Mouse (Mus musculus) forebrain, postnatal 0 days (tissue): ENCODE data around the gene 6430628N08Rik. TPM values are rescaled to one million over a fixed set of nuclear protein-coding genes. Genes with fewer than 3 reads are reported as not detected.

Experiments used
- ATAC-seq: fragments of 200-750 bp; cut with Nextera tagmentation; 2 replicates; pipeline ENCODE4 v1.8.0; 2017; ENCODE audit warnings: mild to moderate bottlenecking, moderate library complexity
- DNase-seq: peaks from one replicate; pipeline ENCODE4 v3.0.0-alpha.2; 2015
- H3K27ac ChIP-seq: fragments of 300-500 bp; sonication (generic); 2 replicates; pipeline ENCODE4 v1.5.1; 2014; ENCODE audit warnings: low read depth, mild to moderate bottlenecking, antibody characterized with exemption, low read length, moderate library complexity, mixed read lengths
- H3K27me3 ChIP-seq: fragments of 300-500 bp; sonication (generic); 2 replicates; pipeline ENCODE4 v1.6.1; 2014; ENCODE audit warnings: mild to moderate bottlenecking, low read length, mixed read lengths; ENCODE audit not compliant: insufficient read depth
- H3K36me3 ChIP-seq: fragments of 300-500 bp; sonication (generic); 2 replicates; pipeline ENCODE4 v1.6.1; 2014; ENCODE audit warnings: mild to moderate bottlenecking, moderate library complexity; ENCODE audit not compliant: insufficient read depth
- H3K4me1 ChIP-seq: fragments of 300-500 bp; sonication (generic); 2 replicates; pipeline ENCODE4 v1.6.1; 2014; ENCODE audit warnings: antibody characterized with exemption; ENCODE audit not compliant: insufficient read depth
- H3K4me2 ChIP-seq: fragments of 300-500 bp; sonication (generic); 2 replicates; pipeline ENCODE4 v1.6.1; 2014; ENCODE audit warnings: low read depth, mild to moderate bottlenecking, moderate library complexity
- H3K4me3 ChIP-seq: fragments of 300-500 bp; sonication (generic); 2 replicates; pipeline ENCODE4 v1.5.1; 2014; ENCODE audit warnings: low read depth, low read length, mixed read lengths
- H3K9ac ChIP-seq: fragments of 300-500 bp; sonication (generic); 2 replicates; pipeline ENCODE4 v1.6.1; 2014; ENCODE audit warnings: mild to moderate bottlenecking
- H3K9me3 ChIP-seq: fragments of 300-500 bp; sonication (generic); 2 replicates; pipeline ENCODE4 v1.6.1; 2016; ENCODE audit warnings: low read length
- CTCF ChIP-seq: sonication (generic); IDR thresholded peaks from 2 replicates; pipeline ENCODE4 v1.5.1; 2016; ENCODE audit warnings: antibody characterized with exemption, control low read depth, low read depth
- WGBS: fragments of 180-500 bp; shearing (Covaris S2); extraction: QIAGEN DNeasy Blood & Tissue Kit; methylation state at CpG from one replicate; pipeline ENCODE4 v1.1.7; 2014; 5-methylcytosine and 5-hydroxymethylcytosine counted together
- polyA plus RNA-seq: library from polyadenylated mRNA; unstranded; fragments of >200 nt; fragmentation: Nextera tagmentation; extraction: Ambion mirVana; gene quantifications from 2 replicates; pipeline ENCODE4 v1.2.1, GENCODE M21; 2015
- total RNA-seq: library from RNA; depleted of rRNA; stranded (reverse); fragments of >200 nt; gene quantifications from 2 replicates; pipeline ENCODE4 v1.2.3, GENCODE M21; 2014

Gene 6430628N08Rik
- total and polyA plus RNA-seq, 2 experiments from 2014 or later = 0.62 to 1.4 TPM

DNA sequence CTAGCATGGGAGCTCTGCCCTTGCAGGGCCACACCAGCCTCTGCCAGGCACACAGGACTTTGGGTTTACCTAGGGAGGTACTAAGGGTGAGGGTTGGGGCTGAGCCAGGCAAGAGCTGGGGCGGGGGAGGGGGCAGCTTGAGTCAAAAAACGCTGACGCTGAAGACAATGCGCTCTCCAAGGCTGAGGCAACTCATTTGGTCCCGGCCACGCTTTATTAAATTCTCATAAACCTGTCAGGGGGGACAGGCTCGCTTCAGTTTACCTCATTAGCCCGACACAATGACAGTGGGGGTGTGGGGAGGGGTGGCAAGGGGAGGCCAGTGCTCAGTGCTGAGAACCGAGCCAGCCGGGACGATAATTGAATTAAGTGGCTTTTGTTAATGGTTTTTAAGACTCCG is 13.9 kb downstream of the 6430628N08Rik start:
- H3K4me2 ChIP-seq = no peak overlapping the region
- DNase-seq = no peak
- H3K9me3 ChIP-seq = no peaks in the 10 kb centered on the region
- no peaks in the 10 kb centered on the region for H3K36me3 ChIP-seq
- H3K27me3 ChIP-seq = peaks cover 39% of the 10 kb centered on the region
- no peak overlapping the region for H3K27ac ChIP-seq
- no peak for ATAC-seq
- H3K4me3 ChIP-seq = no peak overlapping the region
- H3K9ac ChIP-seq = no peak overlapping the region
- H3K4me1 ChIP-seq = no peaks in the 10 kb centered on the region
- TF ChIP-seq CTCF = no peak
- WGBS = 8% methylated on average over 12 of the region's 12 CpGs

DNA sequence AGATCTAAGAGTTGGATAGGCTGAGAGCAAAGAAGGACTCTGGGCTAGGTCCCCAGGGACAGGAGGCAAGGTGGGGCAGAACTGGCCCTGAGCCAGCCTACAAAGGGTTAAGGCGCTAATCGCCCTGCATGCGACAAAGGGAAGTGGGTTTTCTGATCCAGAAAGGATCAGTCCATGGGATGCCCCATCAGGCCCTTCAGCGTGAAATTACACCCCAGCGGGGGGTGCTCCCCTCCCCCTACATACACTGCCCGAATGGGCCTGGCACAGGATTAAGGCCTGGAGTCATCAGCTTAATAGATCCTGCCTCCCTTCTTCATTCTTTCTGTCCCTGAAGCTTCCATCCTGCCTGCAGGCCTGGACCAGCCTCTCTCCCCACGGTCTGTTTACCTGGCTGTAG is 15.2 kb downstream of the 6430628N08Rik start:
- Histone ChIP-seq H3K4me2 (no peak overlapping the region), H3K36me3 (no peaks in the 10 kb centered on the region), H3K4me1 (no peaks in the 10 kb centered on the region), H3K9ac (no peak overlapping the region), H3K4me3 (no peak overlapping the region), H3K27me3 (peaks cover 30% of the 10 kb centered on the region), H3K9me3 (no peaks in the 10 kb centered on the region), H3K27ac (no peak overlapping the region)
- DNase-seq = no peak
- no peak for TF ChIP-seq CTCF
- 7% methylated on average over 7 of the region's 7 CpGs for WGBS
- ATAC-seq = no peak

DNA sequence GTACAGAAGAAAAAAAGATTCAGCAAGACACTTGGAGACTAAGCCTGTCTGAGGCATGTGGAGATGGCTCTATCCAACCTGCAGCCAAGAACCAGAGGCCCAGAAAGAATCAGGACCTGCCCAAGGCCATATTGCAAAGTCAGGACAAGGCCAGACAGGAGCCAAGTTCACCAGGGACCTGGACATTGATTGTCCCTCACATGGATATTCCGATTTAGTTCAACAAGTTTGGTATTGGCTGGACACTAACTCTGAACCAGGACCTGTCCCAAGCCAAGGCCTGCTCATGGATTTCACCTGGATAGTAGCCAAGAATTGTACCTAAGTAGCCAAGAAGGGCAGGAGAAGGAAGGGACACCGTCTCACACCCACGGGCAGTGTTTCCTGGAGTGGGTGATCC is 16.3 kb downstream of the 6430628N08Rik start:
- H3K4me1 ChIP-seq = no peaks in the 10 kb centered on the region
- no peak overlapping the region for H3K4me2 ChIP-seq
- ATAC-seq = no peak
- H3K27me3 ChIP-seq = peaks cover 26% of the 10 kb centered on the region
- no peak for TF ChIP-seq CTCF
- H3K4me3 ChIP-seq = no peak overlapping the region
- no peak overlapping the region for H3K27ac ChIP-seq
- no peaks in the 10 kb centered on the region for H3K36me3 ChIP-seq
- no peak overlapping the region for H3K9ac ChIP-seq
- 89% methylated on average over 3 of the region's 3 CpGs for WGBS
- DNase-seq = no peak
- H3K9me3 ChIP-seq = no peaks in the 10 kb centered on the region

DNA sequence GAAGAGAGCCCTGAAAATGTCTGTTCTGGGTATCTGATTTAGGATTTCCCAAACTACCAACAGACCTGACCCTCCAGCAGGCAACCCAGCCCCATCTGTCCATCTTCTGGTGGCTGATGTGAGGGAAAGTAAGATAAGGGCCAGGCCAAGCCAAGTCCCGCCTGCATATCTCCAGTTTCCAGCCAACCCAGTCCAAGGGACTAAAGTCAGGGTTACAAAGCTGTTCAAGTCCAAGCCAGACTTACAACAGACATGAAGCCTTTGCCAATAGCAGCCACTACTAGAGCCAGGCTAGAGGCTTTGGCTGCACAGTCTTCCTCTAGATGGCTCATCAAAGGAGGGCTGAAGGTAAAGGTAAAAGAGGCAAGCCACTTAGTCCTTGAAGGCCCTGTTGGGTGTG is 17.5 kb downstream of the 6430628N08Rik start:
- Histone ChIP-seq H3K27me3 (peaks cover 25% of the 10 kb centered on the region), H3K4me1 (no peaks in the 10 kb centered on the region), H3K4me2 (no peak overlapping the region), H3K36me3 (no peaks in the 10 kb centered on the region), H3K9me3 (no peaks in the 10 kb centered on the region), H3K9ac (no peak overlapping the region), H3K4me3 (no peak overlapping the region), H3K27ac (no peak overlapping the region)
- no peak for TF ChIP-seq CTCF
- no peak for DNase-seq
- WGBS = 73% methylated on average over 1 of the region's 1 CpGs
- ATAC-seq = no peak

DNA sequence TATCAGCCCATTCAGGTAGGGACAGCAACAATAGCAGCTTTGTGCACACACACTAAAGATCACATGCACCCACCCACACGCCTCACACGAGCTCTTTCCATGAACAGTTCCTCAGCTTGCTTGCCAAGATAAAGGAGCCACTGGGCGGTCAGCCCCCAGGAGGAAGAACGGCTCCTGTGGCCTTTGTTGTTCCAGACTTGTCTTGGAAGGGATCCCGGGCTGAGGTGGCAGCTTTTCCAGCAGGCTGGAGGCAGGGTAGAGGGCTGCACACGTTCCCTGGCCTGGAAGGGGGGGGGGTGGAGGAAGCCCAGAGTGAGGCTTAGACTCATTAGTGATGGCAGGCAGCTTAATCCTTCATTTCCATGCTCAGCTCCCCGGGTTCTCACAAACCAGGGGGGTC is 18.2 kb downstream of the 6430628N08Rik start:
- H3K27ac ChIP-seq = no peak overlapping the region
- peaks cover 25% of the 10 kb centered on the region for H3K27me3 ChIP-seq
- no peaks in the 10 kb centered on the region for H3K36me3 ChIP-seq
- no peak overlapping the region for H3K4me2 ChIP-seq
- ATAC-seq = peak; percentile 69
- no peaks in the 10 kb centered on the region for H3K9me3 ChIP-seq
- no peaks in the 10 kb centered on the region for H3K4me1 ChIP-seq
- no peak for TF ChIP-seq CTCF
- H3K4me3 ChIP-seq = no peak overlapping the region
- 4% methylated on average over 7 of the region's 7 CpGs for WGBS
- peak; percentile 48 for DNase-seq
- H3K9ac ChIP-seq = no peak overlapping the region

DNA sequence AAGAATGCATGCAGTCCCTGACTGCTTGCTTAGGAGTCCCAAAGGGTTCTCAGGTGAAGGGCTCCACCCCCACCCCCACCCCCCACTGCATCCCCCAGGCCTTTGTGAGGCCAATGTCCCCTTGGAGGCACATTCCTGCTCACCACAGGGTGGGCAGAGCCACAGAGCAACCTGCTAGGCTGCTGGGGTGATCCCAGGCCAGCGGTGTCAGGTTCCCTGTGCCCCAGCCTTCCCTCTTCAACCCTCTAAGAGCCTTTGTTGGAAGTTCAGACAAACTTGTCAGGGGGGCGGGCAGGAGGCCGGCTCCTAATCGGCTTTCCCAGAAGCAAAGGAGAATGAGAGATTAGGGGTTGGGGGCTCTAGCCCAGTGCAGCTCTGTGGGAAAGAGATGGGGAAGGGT is 21.1 kb downstream of the 6430628N08Rik start:
- Histone ChIP-seq H3K27me3 (peaks cover 9% of the 10 kb centered on the region), H3K27ac (no peak overlapping the region), H3K4me1 (no peaks in the 10 kb centered on the region), H3K9ac (no peak overlapping the region), H3K36me3 (no peaks in the 10 kb centered on the region), H3K4me2 (no peak overlapping the region), H3K9me3 (no peaks in the 10 kb centered on the region), H3K4me3 (no peak overlapping the region)
- no peak for TF ChIP-seq CTCF
- DNase-seq (no peak), ATAC-seq (no peak)
- 10% methylated on average over 4 of the region's 4 CpGs for WGBS

DNA sequence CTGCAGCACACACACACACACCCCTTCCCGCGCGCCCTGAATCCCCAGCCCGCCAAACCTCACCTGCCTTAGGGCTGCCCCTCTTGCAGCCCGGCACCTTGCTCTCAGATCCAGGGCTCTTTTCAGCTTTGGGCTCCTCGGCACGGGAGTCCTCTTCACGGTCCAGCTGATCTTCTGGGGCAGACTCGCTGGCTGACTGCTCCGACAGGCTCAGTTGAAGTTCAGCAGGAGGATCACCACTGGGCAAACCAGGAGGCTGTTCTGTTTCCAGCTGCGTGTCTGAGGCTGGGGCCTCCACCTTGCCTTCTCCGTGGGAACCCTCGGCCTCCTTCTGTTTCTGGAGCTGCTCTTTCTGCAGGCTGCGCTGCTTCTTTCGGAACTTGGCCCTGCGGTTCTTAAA is 29.4 kb downstream of the 6430628N08Rik start:
- H3K9ac ChIP-seq = no peak overlapping the region
- no peak overlapping the region for H3K27ac ChIP-seq
- TF ChIP-seq CTCF = no peak
- no peak for DNase-seq
- H3K4me1 ChIP-seq = no peaks in the 10 kb centered on the region
- H3K9me3 ChIP-seq = no peaks in the 10 kb centered on the region
- ATAC-seq = no peak
- H3K4me2 ChIP-seq = no peak overlapping the region
- no peaks in the 10 kb centered on the region for H3K36me3 ChIP-seq
- 77% methylated on average over 16 of the region's 16 CpGs for WGBS
- H3K4me3 ChIP-seq = no peak overlapping the region
- no peaks in the 10 kb centered on the region; the same call in none of the 2 replicates for H3K27me3 ChIP-seq

DNA sequence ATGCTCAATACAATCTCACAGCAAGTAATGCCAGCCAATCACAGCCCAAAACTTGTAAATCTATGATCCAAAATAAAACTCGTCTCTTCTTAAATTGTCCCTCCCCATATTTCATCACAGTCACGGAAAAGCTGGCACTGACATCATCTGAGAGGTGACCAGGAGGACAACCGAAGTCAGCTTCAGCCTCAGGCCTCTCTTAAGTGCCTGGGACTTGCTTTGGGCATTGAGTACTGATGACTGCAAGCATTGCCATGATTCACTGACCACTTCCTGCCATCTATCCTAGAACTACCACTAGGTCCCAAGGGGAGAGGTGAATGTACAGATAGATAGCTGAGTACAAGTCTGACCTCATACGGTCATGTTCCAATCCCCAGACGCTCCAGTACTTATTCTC is 32.2 kb downstream of the 6430628N08Rik start:
- Histone ChIP-seq H3K27ac (no peak overlapping the region), H3K36me3 (no peaks in the 10 kb centered on the region), H3K9me3 (no peaks in the 10 kb centered on the region), H3K9ac (no peak overlapping the region), H3K27me3 (no peaks in the 10 kb centered on the region; the same call in none of the 2 replicates), H3K4me3 (no peak overlapping the region), H3K4me2 (no peak overlapping the region), H3K4me1 (no peaks in the 10 kb centered on the region)
- DNase-seq = no peak
- no peak for TF ChIP-seq CTCF
- WGBS = 91% methylated on average over 5 of the region's 5 CpGs
- ATAC-seq = no peak
